Mouse (Mus musculus): ENCODE results near the gene Eif2b4. TPM values are rescaled to one million over a fixed set of nuclear protein-coding genes. Genes with fewer than 3 reads are reported as not detected.

The Eif2b4 gene
- polyA plus RNA-seq, 1 experiment from 2014 or later: 63.9 TPM

GRCm38 (mm10) chr5:31194486-31195485, 1.6 kb upstream of the Eif2b4 start:
- no peak for ATAC-seq (ENCODE audit: low FRiP score)
- no peaks in the 10 kb centered on the region for H3K9me3 ChIP-seq (ENCODE audit: control insufficient read depth, low read length)
- peaks cover 16% of the 10 kb centered on the region for H3K4me1 ChIP-seq (ENCODE audit: control insufficient read depth, insufficient read depth, low read length)
- H3K4me2 ChIP-seq: peak overlapping the region; percentile 83
- 93% methylated on average over 16 of the region's 16 CpGs for WGBS
- H3K36me3 ChIP-seq (ENCODE audit: control insufficient read depth, insufficient read depth, low read length): peaks cover 30% of the 10 kb centered on the region
- DNase-seq (ENCODE audit: low spot score, missing footprints): peak; percentile 74
- no peak overlapping the region for H3K9ac ChIP-seq (ENCODE audit: low read length)
- H3K4me3 ChIP-seq (ENCODE audit: low read depth, low read length): no peak overlapping the region
- no peaks in the 10 kb centered on the region for H3K27me3 ChIP-seq (ENCODE audit: control insufficient read depth, insufficient read depth, low read length)
- H3K27ac ChIP-seq (ENCODE audit: low read depth, low read length): no peak overlapping the region

GRCm38 (mm10) chr5:31193631-31194281, 526 bp upstream of the Eif2b4 start:
- no peak for ATAC-seq (ENCODE audit: low FRiP score)
- Histone ChIP-seq H3K9ac (ENCODE audit: low read length) (peak overlapping the region; percentile 95), H3K36me3 (ENCODE audit: control insufficient read depth, insufficient read depth, low read length) (peaks cover 27% of the 10 kb centered on the region), H3K27me3 (ENCODE audit: control insufficient read depth, insufficient read depth, low read length) (no peaks in the 10 kb centered on the region), H3K9me3 (ENCODE audit: control insufficient read depth, low read length) (no peaks in the 10 kb centered on the region), H3K4me3 (ENCODE audit: low read depth, low read length) (peak overlapping the region; percentile 86), H3K4me1 (ENCODE audit: control insufficient read depth, insufficient read depth, low read length) (peaks cover 16% of the 10 kb centered on the region), H3K4me2 (peak overlapping the region; percentile 83), H3K27ac (ENCODE audit: low read depth, low read length) (peak overlapping the region; percentile 61)
- 14% methylated on average over 25 of the region's 25 CpGs for WGBS
- DNase-seq (ENCODE audit: low spot score, missing footprints): no peak

GRCm38 (mm10) chr5:31192045-31192938, 938 bp downstream of the Eif2b4 start:
- WGBS: 15% methylated on average over 42 of the region's 42 CpGs
- Histone ChIP-seq H3K27ac (ENCODE audit: low read depth, low read length) (peak overlapping the region; percentile 28; the same call in 1 of the 2 replicates), H3K4me3 (ENCODE audit: low read depth, low read length) (peak overlapping the region; percentile 86), H3K9me3 (ENCODE audit: control insufficient read depth, low read length) (no peaks in the 10 kb centered on the region), H3K27me3 (ENCODE audit: control insufficient read depth, insufficient read depth, low read length) (no peaks in the 10 kb centered on the region), H3K9ac (ENCODE audit: low read length) (peak overlapping the region; percentile 95), H3K36me3 (ENCODE audit: control insufficient read depth, insufficient read depth, low read length) (peaks cover 26% of the 10 kb centered on the region), H3K4me2 (peak overlapping the region; percentile 83), H3K4me1 (ENCODE audit: control insufficient read depth, insufficient read depth, low read length) (peaks cover 16% of the 10 kb centered on the region)
- ATAC-seq (ENCODE audit: low FRiP score): no peak
- DNase-seq (ENCODE audit: low spot score, missing footprints): peak; percentile 95

- ATAC-seq (ENCODE audit: low FRiP score): no peak
- Histone ChIP-seq H3K4me2 (no peak overlapping the region), H3K4me3 (ENCODE audit: low read depth, low read length) (no peak overlapping the region), H3K9me3 (ENCODE audit: control insufficient read depth, low read length) (no peaks in the 10 kb centered on the region), H3K27ac (ENCODE audit: low read depth, low read length) (no peak overlapping the region), H3K4me1 (ENCODE audit: control insufficient read depth, insufficient read depth, low read length) (peaks cover 16% of the 10 kb centered on the region), H3K9ac (ENCODE audit: low read length) (no peak overlapping the region), H3K27me3 (ENCODE audit: control insufficient read depth, insufficient read depth, low read length) (no peaks in the 10 kb centered on the region), H3K36me3 (ENCODE audit: control insufficient read depth, insufficient read depth, low read length) (peaks cover 17% of the 10 kb centered on the region)
- 92% methylated on average over 9 of the region's 9 CpGs for WGBS
- DNase-seq (ENCODE audit: low spot score, missing footprints): peak; percentile 72
These were observed 3.0 kb downstream of the Eif2b4 start for GRCm38 (mm10) chr5:31190201-31190600.

DNA sequence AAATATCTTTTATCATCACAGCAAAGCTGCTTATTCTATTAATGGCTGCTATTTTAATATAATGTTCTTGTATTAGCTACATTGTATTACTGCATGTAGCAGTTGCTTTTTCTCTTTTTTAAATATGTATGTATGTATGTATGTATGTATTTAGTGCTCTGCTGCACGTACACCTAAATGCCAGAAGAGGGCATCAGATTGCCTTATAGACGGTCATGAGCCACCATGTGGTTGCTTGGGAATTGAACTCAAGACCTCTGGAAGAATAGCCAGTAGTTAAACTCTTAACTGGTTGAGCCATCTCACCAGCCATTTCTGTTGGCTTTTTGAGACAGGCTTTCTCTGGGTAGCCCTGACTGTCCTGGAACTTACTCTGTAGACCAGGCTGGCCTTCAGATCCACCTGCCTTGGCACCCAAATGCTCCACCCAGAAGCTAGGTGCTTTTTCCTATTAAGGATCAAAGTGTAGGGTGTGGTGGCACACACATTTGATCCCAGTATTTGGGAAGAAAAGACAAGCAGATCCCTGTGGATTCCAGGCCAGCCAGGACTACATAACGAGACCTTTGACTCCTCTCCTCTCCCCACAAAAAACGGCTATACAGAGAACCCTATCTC, 4.9 kb downstream of the Eif2b4 start:
- no peak overlapping the region for H3K27ac ChIP-seq (ENCODE audit: low read depth, low read length)
- peaks cover 8% of the 10 kb centered on the region for H3K4me1 ChIP-seq (ENCODE audit: control insufficient read depth, insufficient read depth, low read length)
- H3K4me2 ChIP-seq: no peak overlapping the region
- H3K9ac ChIP-seq (ENCODE audit: low read length): no peak overlapping the region
- peaks cover 15% of the 10 kb centered on the region for H3K36me3 ChIP-seq (ENCODE audit: control insufficient read depth, insufficient read depth, low read length)
- H3K4me3 ChIP-seq (ENCODE audit: low read depth, low read length): no peak overlapping the region
- H3K27me3 ChIP-seq (ENCODE audit: control insufficient read depth, insufficient read depth, low read length): no peaks in the 10 kb centered on the region
- H3K9me3 ChIP-seq (ENCODE audit: control insufficient read depth, low read length): no peaks in the 10 kb centered on the region
- no peak for ATAC-seq (ENCODE audit: low FRiP score)
- WGBS: 77% methylated on average over 4 of the region's 4 CpGs
- DNase-seq (ENCODE audit: low spot score, missing footprints): peak; percentile 80

GRCm38 (mm10) chr5:31183678-31184077, 9.6 kb downstream of the Eif2b4 start:
- Histone ChIP-seq H3K4me2 (no peak overlapping the region), H3K4me1 (ENCODE audit: control insufficient read depth, insufficient read depth, low read length) (peaks cover 4% of the 10 kb centered on the region), H3K9me3 (ENCODE audit: control insufficient read depth, low read length) (no peaks in the 10 kb centered on the region), H3K4me3 (ENCODE audit: low read depth, low read length) (no peak overlapping the region), H3K9ac (ENCODE audit: low read length) (no peak overlapping the region), H3K27ac (ENCODE audit: low read depth, low read length) (no peak overlapping the region), H3K27me3 (ENCODE audit: control insufficient read depth, insufficient read depth, low read length) (no peaks in the 10 kb centered on the region), H3K36me3 (ENCODE audit: control insufficient read depth, insufficient read depth, low read length) (peaks cover 7% of the 10 kb centered on the region)
- ATAC-seq (ENCODE audit: low FRiP score) (no peak), DNase-seq (ENCODE audit: low spot score, missing footprints) (peak; percentile 45)
- WGBS: 67% methylated on average over 4 of the region's 4 CpGs

DNA sequence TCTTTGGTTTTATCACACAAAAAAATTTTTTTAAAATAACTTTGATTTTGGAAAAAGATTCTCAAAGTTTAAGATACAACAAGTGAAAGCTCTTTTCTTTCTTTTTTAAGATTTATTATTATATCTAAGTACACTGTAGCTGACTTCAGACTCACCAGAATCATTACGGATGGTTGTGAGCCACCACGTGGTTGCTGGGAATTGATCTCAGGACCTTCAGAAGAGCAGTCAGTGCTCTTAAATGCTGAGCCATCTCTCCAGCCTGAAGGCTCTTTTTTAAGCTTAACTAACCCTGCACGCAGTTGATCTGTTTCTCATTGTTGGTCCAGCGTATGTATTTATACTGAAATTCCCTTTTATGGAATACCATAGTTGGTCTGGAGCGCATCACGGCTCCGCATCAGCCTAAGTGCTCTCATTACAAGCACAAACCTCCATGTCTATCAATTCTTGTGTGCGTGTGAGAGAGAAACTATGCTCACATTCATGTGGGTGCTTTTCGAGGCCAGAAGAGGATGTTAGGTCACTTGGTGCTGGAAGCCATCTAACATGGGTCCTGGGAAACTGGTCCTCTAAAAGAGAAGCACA, 12.0 kb downstream of the Eif2b4 start:
- Histone ChIP-seq H3K4me2 (no peak overlapping the region), H3K9ac (ENCODE audit: low read length) (no peak overlapping the region), H3K9me3 (ENCODE audit: control insufficient read depth, low read length) (no peaks in the 10 kb centered on the region), H3K36me3 (ENCODE audit: control insufficient read depth, insufficient read depth, low read length) (no peaks in the 10 kb centered on the region), H3K4me1 (ENCODE audit: control insufficient read depth, insufficient read depth, low read length) (peaks cover 5% of the 10 kb centered on the region), H3K4me3 (ENCODE audit: low read depth, low read length) (no peak overlapping the region), H3K27me3 (ENCODE audit: control insufficient read depth, insufficient read depth, low read length) (no peaks in the 10 kb centered on the region), H3K27ac (ENCODE audit: low read depth, low read length) (no peak overlapping the region)
- WGBS: 95% methylated on average over 9 of the region's 9 CpGs
- no peak for ATAC-seq (ENCODE audit: low FRiP score)
- DNase-seq (ENCODE audit: low spot score, missing footprints): peak; percentile 86

All from midbrain, embryonic 11.5 days (tissue).